Mouse (Mus musculus) forebrain, embryonic 13.5 days (tissue): ENCODE measurements at regions not wholly inside any gene's neighbourhood (a gene's known extent, or its start where the extent isn't known, plus 50 kb on each side); places are given as distances from the start of the nearest gene placed in this dataset.
A peak's percentile ranks its signal among the peaks of the same experiment; 100 is the strongest.

ENCODE experiments used
- ATAC-seq: fragments of 200-750 bp; cut with Nextera tagmentation; 2 replicates; pipeline ENCODE4 v1.8.0; 2017
- H3K27ac ChIP-seq: fragments of 300-500 bp; sonication (generic); 2 replicates; pipeline ENCODE4 v1.5.1; 2015; ENCODE audit warnings: inconsistent platforms, mild to moderate bottlenecking, moderate library complexity
- H3K27me3 ChIP-seq: fragments of 300-500 bp; sonication (generic); 2 replicates; pipeline ENCODE4 v1.6.1; 2015; ENCODE audit warnings: mild to moderate bottlenecking, inconsistent platforms
- H3K36me3 ChIP-seq: fragments of 300-500 bp; sonication (generic); 2 replicates; pipeline ENCODE4 v1.6.1; 2015; ENCODE audit warnings: mild to moderate bottlenecking, inconsistent platforms; ENCODE audit not compliant: poor library complexity, severe bottlenecking
- H3K4me1 ChIP-seq: fragments of 300-500 bp; sonication (generic); 2 replicates; pipeline ENCODE4 v1.6.1; 2015; ENCODE audit warnings: inconsistent platforms
- H3K4me2 ChIP-seq: fragments of 300-500 bp; sonication (generic); 2 replicates; pipeline ENCODE4 v1.6.1; 2015; ENCODE audit warnings: inconsistent platforms, mild to moderate bottlenecking, moderate library complexity
- H3K4me3 ChIP-seq: fragments of 300-500 bp; sonication (generic); 2 replicates; pipeline ENCODE4 v1.5.1; 2015; ENCODE audit warnings: mild to moderate bottlenecking, inconsistent platforms
- H3K9ac ChIP-seq: fragments of 300-500 bp; sonication (generic); 2 replicates; pipeline ENCODE4 v1.6.1; 2015; ENCODE audit warnings: mild to moderate bottlenecking, inconsistent platforms
- H3K9me3 ChIP-seq: fragments of 300-500 bp; sonication (generic); replicated peaks from 2 replicates; pipeline ENCODE4 v1.6.1; 2016; ENCODE audit warnings: inconsistent platforms
- WGBS: fragments of 180-500 bp; shearing (Covaris S2); methylation state at CpG from one replicate; pipeline ENCODE4 v1.1.7; 2015; 5-methylcytosine and 5-hydroxymethylcytosine counted together

- Histone ChIP-seq H3K4me2 (no peak overlapping the region), H3K9me3 (no peaks in the 10 kb centered on the region), H3K9ac (no peak overlapping the region), H3K27me3 (no peaks in the 10 kb centered on the region), H3K4me3 (no peak overlapping the region), H3K4me1 (peaks cover 55% of the 10 kb centered on the region), H3K36me3 (no peaks in the 10 kb centered on the region), H3K27ac (peak overlapping the region; percentile 77)
- WGBS: 58% methylated on average over 7 of the region's 7 CpGs
- ATAC-seq: no peak
Measured at GRCm38 (mm10) chr6:51059923-51060847, 372.3 kb upstream of the Nfe2l3 start.

DNA sequence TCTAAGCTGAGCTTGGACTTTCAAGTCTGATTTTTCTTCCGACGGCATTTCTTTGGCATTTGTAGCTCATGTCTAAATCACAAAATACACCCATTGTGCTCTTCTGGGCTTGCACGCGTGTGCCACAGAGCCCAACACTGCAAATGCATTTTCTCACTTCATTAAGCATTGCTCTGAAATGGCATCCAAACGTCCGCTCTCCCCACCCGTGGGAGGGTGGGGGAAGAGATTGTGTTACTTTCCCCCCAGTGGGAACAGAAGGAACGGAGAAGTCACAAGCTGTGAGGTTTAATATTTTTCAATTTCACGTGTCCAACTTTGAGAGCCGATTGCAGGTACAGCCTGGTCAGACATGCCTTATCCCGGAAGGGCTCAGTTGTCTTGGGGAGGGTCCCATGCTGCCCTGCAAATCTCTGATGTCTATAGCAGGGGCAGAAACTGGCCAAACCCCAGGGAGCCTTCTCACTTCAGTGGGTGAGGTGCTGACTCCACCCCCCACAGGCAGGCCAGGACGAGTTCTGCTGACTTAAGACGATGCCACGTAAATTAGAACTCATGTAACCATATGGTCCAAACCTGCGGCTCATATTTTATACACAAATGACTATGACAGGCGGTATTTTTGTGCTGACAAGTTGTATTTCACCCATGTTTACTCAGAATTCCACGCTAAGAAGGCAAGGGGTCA is 371.5 kb upstream of the Nfe2l3 start:
- 44% methylated on average over 17 of the region's 17 CpGs for WGBS
- Histone ChIP-seq H3K36me3 (no peaks in the 10 kb centered on the region), H3K4me1 (peaks cover 48% of the 10 kb centered on the region), H3K27me3 (no peaks in the 10 kb centered on the region), H3K4me2 (no peak overlapping the region), H3K9ac (no peak overlapping the region), H3K9me3 (no peaks in the 10 kb centered on the region), H3K4me3 (no peak overlapping the region), H3K27ac (peak overlapping the region; percentile 77)
- ATAC-seq: no peak

- Histone ChIP-seq H3K36me3 (no peaks in the 10 kb centered on the region), H3K9me3 (no peaks in the 10 kb centered on the region), H3K9ac (no peak overlapping the region), H3K4me1 (peaks cover 53% of the 10 kb centered on the region), H3K27ac (no peak overlapping the region; the same call in 1 of the 2 replicates), H3K27me3 (no peaks in the 10 kb centered on the region), H3K4me3 (no peak overlapping the region), H3K4me2 (no peak overlapping the region)
- 82% methylated on average over 6 of the region's 6 CpGs for WGBS
- ATAC-seq: no peak
Measured at GRCm38 (mm10) chr6:51065156-51065555, 367.3 kb upstream of the Nfe2l3 start.

- H3K4me2 ChIP-seq: no peak overlapping the region
- 0 out of 2 replicates have a peak overlapping the region, but pooled peaks have one; percentile 23 for H3K9ac ChIP-seq
- peak; percentile 38; the same call in 1 of the 2 replicates for ATAC-seq
- no peak overlapping the region for H3K4me3 ChIP-seq
- 16% methylated on average over 11 of the region's 11 CpGs for WGBS
- no peaks in the 10 kb centered on the region for H3K36me3 ChIP-seq
- peaks cover 56% of the 10 kb centered on the region for H3K4me1 ChIP-seq
- peak overlapping the region; percentile 84 for H3K27ac ChIP-seq
- no peaks in the 10 kb centered on the region for H3K27me3 ChIP-seq
- H3K9me3 ChIP-seq: no peaks in the 10 kb centered on the region
Measured at GRCm38 (mm10) chr6:51067332-51067731, 365.1 kb upstream of the Nfe2l3 start.

- Histone ChIP-seq H3K27me3 (no peaks in the 10 kb centered on the region), H3K4me3 (no peak overlapping the region), H3K9ac (no peak overlapping the region), H3K36me3 (no peaks in the 10 kb centered on the region), H3K27ac (peak overlapping the region; percentile 52), H3K4me1 (peaks cover 61% of the 10 kb centered on the region), H3K9me3 (no peaks in the 10 kb centered on the region), H3K4me2 (no peak overlapping the region)
- 44% methylated on average over 5 of the region's 5 CpGs for WGBS
- no peak for ATAC-seq
Measured at GRCm38 (mm10) chr6:51069945-51070344, 362.5 kb upstream of the Nfe2l3 start.

DNA sequence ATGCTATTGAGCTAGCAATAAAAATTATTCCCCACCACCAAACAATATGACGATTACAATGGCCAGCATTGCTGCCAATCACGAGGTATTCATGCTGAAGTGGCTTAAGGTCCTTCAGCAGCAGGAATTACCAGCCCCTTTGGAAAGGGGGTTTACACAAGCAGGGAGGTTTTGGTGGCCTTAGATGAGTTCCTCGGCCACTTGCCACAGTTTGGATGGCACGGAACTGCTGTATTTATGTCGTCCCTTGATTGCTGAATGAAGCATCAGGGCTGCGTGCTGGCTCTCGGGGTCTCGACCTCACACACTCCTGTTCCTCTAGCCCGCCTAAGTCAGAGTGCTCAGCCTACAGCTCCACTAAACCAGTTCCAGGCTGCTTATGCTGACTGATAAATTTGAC is 361.2 kb upstream of the Nfe2l3 start:
- H3K9me3 ChIP-seq: no peaks in the 10 kb centered on the region
- H3K27me3 ChIP-seq: no peaks in the 10 kb centered on the region
- no peak overlapping the region for H3K9ac ChIP-seq
- ATAC-seq: no peak
- WGBS: 34% methylated on average over 9 of the region's 9 CpGs
- H3K4me3 ChIP-seq: no peak overlapping the region
- H3K4me2 ChIP-seq: no peak overlapping the region
- no peaks in the 10 kb centered on the region for H3K36me3 ChIP-seq
- H3K4me1 ChIP-seq: peaks cover 71% of the 10 kb centered on the region
- peak overlapping the region; percentile 36 for H3K27ac ChIP-seq

DNA sequence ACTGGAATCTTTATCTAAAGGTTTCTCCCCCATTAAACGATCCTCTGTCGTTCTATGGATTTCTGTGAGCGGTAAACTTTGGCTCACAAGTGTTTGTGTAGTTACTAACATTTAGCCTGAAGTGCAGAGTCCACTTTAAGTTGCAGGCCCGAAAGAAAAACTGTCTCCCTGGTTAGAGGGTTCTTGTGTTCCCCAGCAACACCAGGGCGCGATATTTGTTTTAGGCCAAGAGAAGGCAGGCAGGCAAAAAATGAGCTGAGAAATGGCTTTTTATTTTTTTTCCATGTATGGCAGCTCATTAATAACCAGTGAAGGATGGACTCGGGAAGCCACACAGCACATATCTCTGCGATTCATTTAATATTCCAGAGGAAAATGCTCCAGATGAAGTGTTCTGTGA is 357.4 kb upstream of the Nfe2l3 start:
- Histone ChIP-seq H3K4me1 (peaks cover 67% of the 10 kb centered on the region), H3K27me3 (no peaks in the 10 kb centered on the region), H3K27ac (peak overlapping the region; percentile 91), H3K4me3 (no peak overlapping the region), H3K4me2 (no peak overlapping the region), H3K9me3 (no peaks in the 10 kb centered on the region), H3K36me3 (no peaks in the 10 kb centered on the region), H3K9ac (0 out of 2 replicates have a peak overlapping the region, but pooled peaks have one; percentile 9)
- ATAC-seq: no peak
- whole genome bisulfite sequencing: 68% methylated on average over 8 of the region's 8 CpGs

GRCm38 (mm10) chr6:51076861-51077768 is 355.4 kb upstream of the Nfe2l3 start:
- peak overlapping the region; percentile 91 for H3K27ac ChIP-seq
- 0 out of 2 replicates have a peak overlapping the region, but pooled peaks have one; percentile 16 for H3K9ac ChIP-seq
- peak overlapping the region; percentile 18; the same call in 1 of the 2 replicates for H3K4me2 ChIP-seq
- ATAC-seq: peak; percentile 92
- no peaks in the 10 kb centered on the region for H3K9me3 ChIP-seq
- 17% methylated on average over 21 of the region's 21 CpGs for WGBS
- no peaks in the 10 kb centered on the region for H3K36me3 ChIP-seq
- peaks cover 47% of the 10 kb centered on the region for H3K4me1 ChIP-seq
- no peaks in the 10 kb centered on the region for H3K27me3 ChIP-seq
- no peak overlapping the region for H3K4me3 ChIP-seq

- 42% methylated on average over 6 of the region's 6 CpGs for WGBS
- no peak overlapping the region for H3K4me3 ChIP-seq
- no peaks in the 10 kb centered on the region for H3K36me3 ChIP-seq
- peaks cover 47% of the 10 kb centered on the region for H3K4me1 ChIP-seq
- peak overlapping the region; percentile 91 for H3K27ac ChIP-seq
- no peaks in the 10 kb centered on the region for H3K27me3 ChIP-seq
- ATAC-seq: peak; percentile 60
- H3K9me3 ChIP-seq: no peaks in the 10 kb centered on the region
- H3K4me2 ChIP-seq: peak overlapping the region; percentile 18; the same call in 1 of the 2 replicates
- H3K9ac ChIP-seq: peak overlapping the region; percentile 16; the same call in 1 of the 2 replicates
Measured at GRCm38 (mm10) chr6:51077769-51078096, 354.7 kb upstream of the Nfe2l3 start.

DNA sequence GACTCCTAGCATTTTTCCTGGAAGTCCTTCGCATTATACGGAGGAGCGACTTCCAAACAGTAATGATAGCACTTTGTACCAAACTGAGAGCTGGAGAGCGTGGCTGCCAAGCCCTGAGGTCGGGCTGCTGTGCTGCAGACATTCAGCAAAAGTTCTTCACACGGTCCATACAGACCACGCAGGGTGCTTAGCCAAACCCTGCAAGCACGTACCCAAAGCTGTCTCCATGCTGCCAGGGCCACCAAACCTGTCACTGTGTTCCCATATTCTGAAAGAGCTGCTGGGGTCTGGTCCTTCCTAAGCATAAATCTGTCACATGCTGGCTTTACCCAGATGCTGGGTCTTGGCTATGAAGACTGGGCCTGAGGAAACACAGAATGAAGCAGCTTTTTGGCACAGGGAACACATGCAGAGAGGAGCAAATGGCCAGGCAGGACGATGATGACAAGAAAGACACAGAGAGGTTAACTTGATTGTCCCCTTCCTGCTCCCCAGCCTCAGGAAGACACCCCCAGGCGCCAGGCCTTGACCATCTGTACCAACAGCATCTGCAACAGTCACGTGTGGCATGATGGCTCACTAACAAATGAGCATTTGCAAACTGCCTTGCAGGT is 354.0 kb upstream of the Nfe2l3 start:
- Histone ChIP-seq H3K4me1 (peaks cover 47% of the 10 kb centered on the region), H3K27ac (peak overlapping the region; percentile 91), H3K9me3 (no peaks in the 10 kb centered on the region), H3K9ac (peak overlapping the region; percentile 16; the same call in 1 of the 2 replicates), H3K4me3 (no peak overlapping the region), H3K36me3 (no peaks in the 10 kb centered on the region), H3K27me3 (no peaks in the 10 kb centered on the region), H3K4me2 (peak overlapping the region; percentile 18; the same call in 1 of the 2 replicates)
- no peak for ATAC-seq
- WGBS: 65% methylated on average over 11 of the region's 11 CpGs

DNA sequence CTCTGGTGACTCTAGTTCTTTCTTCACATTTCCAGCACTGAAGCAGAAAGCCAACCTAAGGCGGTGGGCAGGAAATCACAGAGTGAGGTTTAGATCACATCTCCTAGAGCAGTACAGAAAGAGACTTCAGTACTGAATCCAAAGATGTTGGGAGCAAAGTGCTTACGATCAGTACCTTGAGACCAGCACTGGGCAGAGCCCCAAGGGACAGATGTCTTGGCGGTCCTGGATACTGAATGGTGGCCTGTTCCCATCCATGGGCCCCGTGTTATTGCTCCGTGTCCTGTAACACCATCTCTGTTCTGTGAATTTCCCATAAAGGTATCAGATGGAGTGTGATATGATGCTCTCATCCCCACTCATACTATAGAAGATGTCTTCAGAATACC is 353.5 kb upstream of the Nfe2l3 start:
- Histone ChIP-seq H3K36me3 (no peaks in the 10 kb centered on the region), H3K27ac (peak overlapping the region; percentile 91), H3K9me3 (no peaks in the 10 kb centered on the region), H3K4me2 (no peak overlapping the region), H3K4me1 (peaks cover 47% of the 10 kb centered on the region), H3K9ac (no peak overlapping the region), H3K27me3 (no peaks in the 10 kb centered on the region), H3K4me3 (no peak overlapping the region)
- ATAC-seq: no peak
- WGBS: 91% methylated on average over 5 of the region's 5 CpGs
